Mouse (Mus musculus): ENCODE data around the gene Prr12.

DNA sequence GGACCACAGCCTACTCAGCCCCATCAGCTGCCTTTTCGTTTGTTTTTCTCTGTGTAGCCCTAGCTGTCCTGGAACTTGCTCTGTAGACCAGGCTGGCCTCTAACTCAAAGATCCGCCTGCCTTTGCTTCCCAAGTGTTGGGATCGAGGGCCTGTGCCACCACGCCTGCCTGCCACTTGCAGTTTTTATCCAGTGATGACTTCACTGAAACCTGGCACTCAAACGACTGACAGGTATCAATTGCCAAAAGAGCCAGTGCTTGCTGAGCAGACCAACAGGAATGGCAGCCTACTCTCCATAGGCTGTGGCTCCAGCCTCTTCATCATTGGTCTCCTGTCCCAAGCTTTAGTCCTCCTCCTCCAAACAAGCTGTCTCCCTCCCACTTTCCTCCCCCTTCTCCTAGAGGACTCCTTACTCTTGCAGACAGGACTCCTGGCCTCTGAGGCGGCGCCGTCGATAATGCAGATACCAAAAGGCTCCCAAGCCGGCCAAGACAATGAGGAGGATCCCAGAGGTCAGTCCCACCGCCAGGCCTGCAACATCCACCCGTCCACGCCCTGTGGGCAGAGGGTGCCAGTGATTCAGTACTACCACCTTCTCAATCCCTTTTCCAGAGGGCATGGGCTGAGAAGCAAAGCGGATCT, 3.8 kb upstream of the Prr12 start:
- TF ChIP-seq CTCF (IDR thresholded peaks at IDR 0.05; ENCODE audit: low read depth) (no peak), EP300 (IDR thresholded peaks at IDR 0.05; ENCODE audit: low read depth) (no peak)

All from heart, postnatal 0 days (tissue).